Mouse (Mus musculus): ENCODE measurements at regions not wholly inside any gene's neighbourhood (a gene's known extent, or its start where the extent isn't known, plus 50 kb on each side); places are given as distances from the start of the nearest gene placed in this dataset.

GRCm38 (mm10) chr2:45225364-45226044 is 108.3 kb upstream of the Zeb2 start:
- no peaks in the 10 kb centered on the region for H3K9me3 ChIP-seq (replicated peaks; ENCODE audit: control insufficient read depth, low read length)
- H3K4me1 ChIP-seq (ENCODE audit: control insufficient read depth, insufficient read depth, low read length), result no peaks in the 10 kb centered on the region
- H3K27ac ChIP-seq (ENCODE audit: low read depth, low read length), result no peak overlapping the region
- WGBS (ENCODE audit: insufficient replicate concordance), result 49% methylated on average over 9 of the region's 9 CpGs
- ATAC-seq (replicated peaks; ENCODE audit: insufficient number of reproducible peaks, low FRiP score, low TSS enrichment), result no peak
- H3K4me3 ChIP-seq (ENCODE audit: low read depth, low read length), result no peak overlapping the region
- no peak overlapping the region for H3K4me2 ChIP-seq
- no peaks in the 10 kb centered on the region for H3K27me3 ChIP-seq (ENCODE audit: control insufficient read depth, insufficient read depth, low read length)
- H3K36me3 ChIP-seq (ENCODE audit: control insufficient read depth, insufficient read depth, low read length), result no peaks in the 10 kb centered on the region
- H3K9ac ChIP-seq (ENCODE audit: low read depth, low read length), result no peak overlapping the region

GRCm38 (mm10) chr2:45222213-45222612 is 105.0 kb upstream of the Zeb2 start:
- no peak for ATAC-seq (replicated peaks; ENCODE audit: insufficient number of reproducible peaks, low FRiP score, low TSS enrichment)
- 83% methylated on average over 13 of the region's 13 CpGs for WGBS (ENCODE audit: insufficient replicate concordance)
- Histone ChIP-seq H3K4me3 (ENCODE audit: low read depth, low read length) (no peak overlapping the region), H3K36me3 (ENCODE audit: control insufficient read depth, insufficient read depth, low read length) (no peaks in the 10 kb centered on the region), H3K4me1 (ENCODE audit: control insufficient read depth, insufficient read depth, low read length) (no peaks in the 10 kb centered on the region), H3K27ac (ENCODE audit: low read depth, low read length) (no peak overlapping the region), H3K27me3 (ENCODE audit: control insufficient read depth, insufficient read depth, low read length) (no peaks in the 10 kb centered on the region), H3K9me3 (replicated peaks; ENCODE audit: control insufficient read depth, low read length) (no peaks in the 10 kb centered on the region), H3K4me2 (no peak overlapping the region), H3K9ac (ENCODE audit: low read depth, low read length) (no peak overlapping the region)

- H3K4me1 ChIP-seq (ENCODE audit: control insufficient read depth, insufficient read depth, low read length), result no peaks in the 10 kb centered on the region
- H3K36me3 ChIP-seq (ENCODE audit: control insufficient read depth, insufficient read depth, low read length), result no peaks in the 10 kb centered on the region
- no peaks in the 10 kb centered on the region for H3K27me3 ChIP-seq (ENCODE audit: control insufficient read depth, insufficient read depth, low read length)
- WGBS (ENCODE audit: insufficient replicate concordance), result 63% methylated on average over 5 of the region's 5 CpGs
- H3K4me2 ChIP-seq, result no peak overlapping the region
- H3K9ac ChIP-seq (ENCODE audit: low read depth, low read length), result no peak overlapping the region
- H3K27ac ChIP-seq (ENCODE audit: low read depth, low read length), result no peak overlapping the region
- no peak overlapping the region for H3K4me3 ChIP-seq (ENCODE audit: low read depth, low read length)
- ATAC-seq (replicated peaks; ENCODE audit: insufficient number of reproducible peaks, low FRiP score, low TSS enrichment), result no peak
- H3K9me3 ChIP-seq (replicated peaks; ENCODE audit: control insufficient read depth, low read length), result no peaks in the 10 kb centered on the region
Observed at GRCm38 (mm10) chr2:45219851-45220250, 102.7 kb upstream of the Zeb2 start.

GRCm38 (mm10) chr2:45212833-45213232 is 95.6 kb upstream of the Zeb2 start:
- no peak for ATAC-seq (replicated peaks; ENCODE audit: insufficient number of reproducible peaks, low FRiP score, low TSS enrichment)
- Histone ChIP-seq H3K27ac (ENCODE audit: low read depth, low read length) (no peak overlapping the region), H3K27me3 (ENCODE audit: control insufficient read depth, insufficient read depth, low read length) (no peaks in the 10 kb centered on the region), H3K4me3 (ENCODE audit: low read depth, low read length) (no peak overlapping the region), H3K36me3 (ENCODE audit: control insufficient read depth, insufficient read depth, low read length) (no peaks in the 10 kb centered on the region), H3K9ac (ENCODE audit: low read depth, low read length) (no peak overlapping the region), H3K4me1 (ENCODE audit: control insufficient read depth, insufficient read depth, low read length) (no peaks in the 10 kb centered on the region), H3K9me3 (replicated peaks; ENCODE audit: control insufficient read depth, low read length) (no peaks in the 10 kb centered on the region), H3K4me2 (no peak overlapping the region)
- 58% methylated on average over 2 of the region's 2 CpGs for WGBS (ENCODE audit: insufficient replicate concordance)

GRCm38 (mm10) chr2:45208526-45208925 is 91.3 kb upstream of the Zeb2 start:
- Histone ChIP-seq H3K4me1 (ENCODE audit: control insufficient read depth, insufficient read depth, low read length) (no peaks in the 10 kb centered on the region), H3K36me3 (ENCODE audit: control insufficient read depth, insufficient read depth, low read length) (no peaks in the 10 kb centered on the region), H3K9me3 (replicated peaks; ENCODE audit: control insufficient read depth, low read length) (no peaks in the 10 kb centered on the region), H3K4me3 (ENCODE audit: low read depth, low read length) (no peak overlapping the region), H3K4me2 (no peak overlapping the region), H3K27ac (ENCODE audit: low read depth, low read length) (no peak overlapping the region), H3K27me3 (ENCODE audit: control insufficient read depth, insufficient read depth, low read length) (no peaks in the 10 kb centered on the region), H3K9ac (ENCODE audit: low read depth, low read length) (no peak overlapping the region)
- ATAC-seq (replicated peaks; ENCODE audit: insufficient number of reproducible peaks, low FRiP score, low TSS enrichment), result no peak
- 81% methylated on average over 6 of the region's 6 CpGs for WGBS (ENCODE audit: insufficient replicate concordance)

GRCm38 (mm10) chr2:45205756-45206155 is 88.6 kb upstream of the Zeb2 start:
- no peaks in the 10 kb centered on the region for H3K4me1 ChIP-seq (ENCODE audit: control insufficient read depth, insufficient read depth, low read length)
- no peak overlapping the region for H3K9ac ChIP-seq (ENCODE audit: low read depth, low read length)
- no peaks in the 10 kb centered on the region for H3K9me3 ChIP-seq (replicated peaks; ENCODE audit: control insufficient read depth, low read length)
- no peak for ATAC-seq (replicated peaks; ENCODE audit: insufficient number of reproducible peaks, low FRiP score, low TSS enrichment)
- no peaks in the 10 kb centered on the region for H3K27me3 ChIP-seq (ENCODE audit: control insufficient read depth, insufficient read depth, low read length)
- no peak overlapping the region for H3K27ac ChIP-seq (ENCODE audit: low read depth, low read length)
- H3K4me2 ChIP-seq, result no peak overlapping the region
- H3K36me3 ChIP-seq (ENCODE audit: control insufficient read depth, insufficient read depth, low read length), result no peaks in the 10 kb centered on the region
- no peak overlapping the region for H3K4me3 ChIP-seq (ENCODE audit: low read depth, low read length)
- WGBS (ENCODE audit: insufficient replicate concordance), result 49% methylated on average over 6 of the region's 6 CpGs

- no peaks in the 10 kb centered on the region for H3K27me3 ChIP-seq (ENCODE audit: control insufficient read depth, insufficient read depth, low read length)
- no peak for ATAC-seq (replicated peaks; ENCODE audit: insufficient number of reproducible peaks, low FRiP score, low TSS enrichment)
- no peaks in the 10 kb centered on the region for H3K36me3 ChIP-seq (ENCODE audit: control insufficient read depth, insufficient read depth, low read length)
- no peak overlapping the region for H3K27ac ChIP-seq (ENCODE audit: low read depth, low read length)
- H3K4me1 ChIP-seq (ENCODE audit: control insufficient read depth, insufficient read depth, low read length), result no peaks in the 10 kb centered on the region
- no peak overlapping the region for H3K4me2 ChIP-seq
- no peak overlapping the region for H3K9ac ChIP-seq (ENCODE audit: low read depth, low read length)
- no peaks in the 10 kb centered on the region for H3K9me3 ChIP-seq (replicated peaks; ENCODE audit: control insufficient read depth, low read length)
- 69% methylated on average over 3 of the region's 3 CpGs for WGBS (ENCODE audit: insufficient replicate concordance)
- no peak overlapping the region for H3K4me3 ChIP-seq (ENCODE audit: low read depth, low read length)
Observed at GRCm38 (mm10) chr2:45205211-45205610, 88.0 kb upstream of the Zeb2 start.

- WGBS (ENCODE audit: insufficient replicate concordance), result 76% methylated on average over 13 of the region's 13 CpGs
- no peak for ATAC-seq (replicated peaks; ENCODE audit: insufficient number of reproducible peaks, low FRiP score, low TSS enrichment)
- H3K4me2 ChIP-seq, result no peak overlapping the region
- H3K4me1 ChIP-seq (ENCODE audit: control insufficient read depth, insufficient read depth, low read length), result no peaks in the 10 kb centered on the region
- H3K27me3 ChIP-seq (ENCODE audit: control insufficient read depth, insufficient read depth, low read length), result no peaks in the 10 kb centered on the region
- H3K9me3 ChIP-seq (replicated peaks; ENCODE audit: control insufficient read depth, low read length), result no peaks in the 10 kb centered on the region
- H3K27ac ChIP-seq (ENCODE audit: low read depth, low read length), result no peak overlapping the region
- no peak overlapping the region for H3K9ac ChIP-seq (ENCODE audit: low read depth, low read length)
- H3K4me3 ChIP-seq (ENCODE audit: low read depth, low read length), result no peak overlapping the region
- H3K36me3 ChIP-seq (ENCODE audit: control insufficient read depth, insufficient read depth, low read length), result no peaks in the 10 kb centered on the region
Observed at GRCm38 (mm10) chr2:45197955-45198631, 80.9 kb upstream of the Zeb2 start.

GRCm38 (mm10) chr2:45197342-45197741 is 80.1 kb upstream of the Zeb2 start:
- Histone ChIP-seq H3K27ac (ENCODE audit: low read depth, low read length) (no peak overlapping the region), H3K4me1 (ENCODE audit: control insufficient read depth, insufficient read depth, low read length) (no peaks in the 10 kb centered on the region), H3K36me3 (ENCODE audit: control insufficient read depth, insufficient read depth, low read length) (no peaks in the 10 kb centered on the region), H3K4me3 (ENCODE audit: low read depth, low read length) (no peak overlapping the region), H3K9ac (ENCODE audit: low read depth, low read length) (no peak overlapping the region), H3K27me3 (ENCODE audit: control insufficient read depth, insufficient read depth, low read length) (no peaks in the 10 kb centered on the region), H3K4me2 (no peak overlapping the region), H3K9me3 (replicated peaks; ENCODE audit: control insufficient read depth, low read length) (no peaks in the 10 kb centered on the region)
- no peak for ATAC-seq (replicated peaks; ENCODE audit: insufficient number of reproducible peaks, low FRiP score, low TSS enrichment)
- WGBS (ENCODE audit: insufficient replicate concordance), result 74% methylated on average over 10 of the region's 10 CpGs
